Mouse (Mus musculus) liver, postnatal 0 days (tissue): ENCODE results near the gene Ankrd13a. TPM values are rescaled to one million over a fixed set of nuclear protein-coding genes. Genes with fewer than 3 reads are reported as not detected.
A peak's percentile ranks its signal among the peaks of the same experiment; 100 is the strongest.

Source experiments
- ATAC-seq: fragments of 200-750 bp; cut with Nextera tagmentation; 2 replicates; pipeline ENCODE4 v1.8.0; 2017; ENCODE audit warnings: mild to moderate bottlenecking, moderate library complexity
- DNase-seq: peaks from one replicate; pipeline ENCODE4 v3.0.0-alpha.2; 2016
- H3K27ac ChIP-seq: fragments of 300-500 bp; sonication (generic); 2 replicates; pipeline ENCODE4 v1.5.1; 2014; ENCODE audit warnings: antibody characterized with exemption, moderate library complexity, mild to moderate bottlenecking, low read depth
- H3K27me3 ChIP-seq: fragments of 300-500 bp; sonication (generic); 2 replicates; pipeline ENCODE4 v1.6.1; 2014; ENCODE audit warnings: low read length, control low read depth, mixed read lengths; ENCODE audit not compliant: insufficient read depth
- H3K36me3 ChIP-seq: fragments of 300-500 bp; sonication (generic); replicated peaks from 2 replicates; pipeline ENCODE4 v1.6.1; 2014; ENCODE audit warnings: mild to moderate bottlenecking, control low read depth, low read length, moderate library complexity, mixed read lengths; ENCODE audit not compliant: insufficient read depth
- H3K4me1 ChIP-seq: fragments of 300-500 bp; sonication (generic); 2 replicates; pipeline ENCODE4 v1.6.1; 2014; ENCODE audit warnings: antibody characterized with exemption, mild to moderate bottlenecking, control low read depth; ENCODE audit not compliant: insufficient read depth
- H3K4me2 ChIP-seq: fragments of 300-500 bp; sonication (generic); 2 replicates; pipeline ENCODE4 v1.6.1; 2014; ENCODE audit warnings: low read depth, mild to moderate bottlenecking, low read length, moderate library complexity, mixed read lengths
- H3K4me3 ChIP-seq: fragments of 300-500 bp; sonication (generic); 2 replicates; pipeline ENCODE4 v1.5.1; 2014; ENCODE audit warnings: low read depth, low read length
- H3K9ac ChIP-seq: fragments of 300-500 bp; sonication (generic); replicated peaks from 2 replicates; pipeline ENCODE4 v1.6.1; 2014; ENCODE audit warnings: mild to moderate bottlenecking, moderate library complexity
- H3K9me3 ChIP-seq: fragments of 300-500 bp; sonication (generic); 2 replicates; pipeline ENCODE4 v1.6.1; 2016; ENCODE audit warnings: mild to moderate bottlenecking, control low read depth, low read length, mixed read lengths
- CTCF ChIP-seq: sonication (generic); IDR thresholded peaks from 2 replicates; pipeline ENCODE4 v1.5.1; 2016; ENCODE audit warnings: antibody characterized with exemption, low read depth
- EP300 ChIP-seq: IDR thresholded peaks from 2 replicates; pipeline ENCODE4 v1.6.1; 2016; ENCODE audit warnings: antibody characterized with exemption, low read depth, mild to moderate bottlenecking
- WGBS: fragments of 180-500 bp; shearing (Covaris S2); extraction: QIAGEN DNeasy Blood & Tissue Kit; methylation state at CpG from one replicate; pipeline ENCODE4 v1.1.7; 2014; ENCODE audit not compliant: insufficient replicate concordance; 5-methylcytosine and 5-hydroxymethylcytosine counted together
- polyA plus RNA-seq: library from polyadenylated mRNA; unstranded; fragments of >200 nt; fragmentation: Nextera tagmentation; extraction: Ambion mirVana; gene quantifications from 2 replicates; pipeline ENCODE4 v1.2.1, GENCODE M21; 2015

The Ankrd13a gene
- polyA plus RNA-seq, 1 experiment from 2014 or later: 26.7 TPM

- Histone ChIP-seq H3K4me2 (peak overlapping the region; percentile 92), H3K27me3 (no peaks in the 10 kb centered on the region), H3K27ac (peak overlapping the region; percentile 96), H3K4me3 (peak overlapping the region; percentile 96), H3K4me1 (peaks cover 35% of the 10 kb centered on the region), H3K36me3 (no peaks in the 10 kb centered on the region; the same call in 1 of the 2 replicates), H3K9ac (peak overlapping the region; percentile 97), H3K9me3 (no peaks in the 10 kb centered on the region)
- DNase-seq: peak; percentile 81
- WGBS: 5% methylated on average over 23 of the region's 57 CpGs
- peak; percentile 50 for ATAC-seq
- TF ChIP-seq EP300: no peak
- TF ChIP-seq CTCF: no peak
Observed at GRCm38 (mm10) chr5:114772456-114773203, 1.8 kb upstream of the Ankrd13a start.

GRCm38 (mm10) chr5:114773211-114773710 is 1.2 kb upstream of the Ankrd13a start:
- DNase-seq (peak; percentile 97), ATAC-seq (peak; percentile 79)
- Histone ChIP-seq H3K9ac (peak overlapping the region; percentile 97), H3K9me3 (no peaks in the 10 kb centered on the region), H3K36me3 (no peaks in the 10 kb centered on the region; the same call in 1 of the 2 replicates), H3K4me1 (peaks cover 40% of the 10 kb centered on the region), H3K4me2 (peak overlapping the region; percentile 92), H3K27me3 (no peaks in the 10 kb centered on the region), H3K27ac (peak overlapping the region; percentile 96), H3K4me3 (peak overlapping the region; percentile 96)
- WGBS: under 1% methylated on average over 25 of the region's 52 CpGs
- TF ChIP-seq EP300: no peak
- no peak for TF ChIP-seq CTCF

GRCm38 (mm10) chr5:114773780-114774179 is 697 bp upstream of the Ankrd13a start:
- peak overlapping the region; percentile 92 for H3K4me2 ChIP-seq
- ATAC-seq: no peak

GRCm38 (mm10) chr5:114775056-114775979 is 841 bp downstream of the Ankrd13a start, which contains the start of gene Git2:
TSS of gene Git2 (minus strand) at chr5:114775517.
- WGBS: 1% methylated on average over 57 of the region's 63 CpGs
- Histone ChIP-seq H3K4me2 (peak within 1 kb of the TSS; percentile 92), H3K4me3 (peak within 1 kb of the TSS; percentile 96), H3K36me3 (no peaks in the 10 kb centered on the region; the same call in 1 of the 2 replicates), H3K27ac (peak within 1 kb of the TSS; percentile 81), H3K4me1 (peaks cover 46% of the 10 kb centered on the region), H3K9ac (peak within 1 kb of the TSS; percentile 97), H3K27me3 (no peaks in the 10 kb centered on the region), H3K9me3 (no peaks in the 10 kb centered on the region)
- ATAC-seq (no peak), DNase-seq (no peak)
- TF ChIP-seq EP300 (no peak), CTCF (no peak)

More at GRCm38 (mm10) chr5:114773780-114774179, 697 bp upstream of the Ankrd13a start:
- DNase-seq: no peak
- Histone ChIP-seq H3K27ac (peak overlapping the region; percentile 81), H3K9ac (peak overlapping the region; percentile 97), H3K4me1 (peaks cover 40% of the 10 kb centered on the region), H3K27me3 (no peaks in the 10 kb centered on the region), H3K4me3 (peak overlapping the region; percentile 96), H3K36me3 (no peaks in the 10 kb centered on the region; the same call in 1 of the 2 replicates), H3K9me3 (no peaks in the 10 kb centered on the region)
- TF ChIP-seq CTCF (no peak), EP300 (no peak)
- WGBS: 0% methylated on average over 11 of the region's 11 CpGs

GRCm38 (mm10) chr5:114776174-114776573 is 1.7 kb downstream of the Ankrd13a start:
- DNase-seq: no peak
- no peak overlapping the region; the same call in 1 of the 2 replicates for H3K9ac ChIP-seq
- H3K9me3 ChIP-seq: no peaks in the 10 kb centered on the region
- TF ChIP-seq EP300: no peak
- no peak for TF ChIP-seq CTCF
- peaks cover 47% of the 10 kb centered on the region for H3K4me1 ChIP-seq
- 48% methylated on average over 7 of the region's 7 CpGs for WGBS
- H3K27ac ChIP-seq: 0 out of 2 replicates have a peak overlapping the region, but pooled peaks have one; percentile 2
- no peaks in the 10 kb centered on the region; the same call in 1 of the 2 replicates for H3K36me3 ChIP-seq
- H3K4me2 ChIP-seq: peak overlapping the region; percentile 92
- H3K27me3 ChIP-seq: no peaks in the 10 kb centered on the region
- ATAC-seq: no peak
- peak overlapping the region; percentile 96 for H3K4me3 ChIP-seq
